Mouse (Mus musculus) lung, postnatal 25 days (tissue): ENCODE data around the gene Bag5.
"Not testable (repeated sequence)": the region's sequence is repeated elsewhere in the genome, so short reads cannot be mapped to it uniquely, and the experiment has no call there.

Source experiments
- DNase-seq: peaks from one replicate; pipeline ENCODE4 v3.0.0; 2022; ENCODE audit warnings: low spot score

Bag5 gene

GRCm38 (mm10) chr12:111734912-111735311, 21.9 kb upstream of the Bag5 start:
- no peak for DNase-seq

DNA sequence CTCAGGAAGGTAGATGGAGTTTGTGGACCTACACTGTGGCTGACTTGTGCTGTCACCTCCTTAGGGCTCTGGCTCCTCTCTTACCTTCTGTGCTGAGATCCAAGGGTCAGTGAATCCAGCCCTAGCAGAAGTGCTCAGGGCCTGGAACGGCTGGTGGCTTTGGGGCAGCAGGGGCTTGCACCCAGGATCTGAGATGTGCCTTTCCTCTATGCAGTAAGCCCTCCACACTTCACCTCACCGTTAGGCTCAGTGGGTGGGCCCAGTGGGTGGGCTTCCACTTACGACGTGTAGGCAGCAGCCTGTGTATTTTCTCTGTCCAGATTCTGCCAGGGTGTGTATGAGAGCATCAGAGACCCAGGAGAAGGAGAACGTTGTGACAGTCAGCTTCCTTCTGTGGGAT, 19.9 kb upstream of the Bag5 start:
- no peak for DNase-seq

DNA sequence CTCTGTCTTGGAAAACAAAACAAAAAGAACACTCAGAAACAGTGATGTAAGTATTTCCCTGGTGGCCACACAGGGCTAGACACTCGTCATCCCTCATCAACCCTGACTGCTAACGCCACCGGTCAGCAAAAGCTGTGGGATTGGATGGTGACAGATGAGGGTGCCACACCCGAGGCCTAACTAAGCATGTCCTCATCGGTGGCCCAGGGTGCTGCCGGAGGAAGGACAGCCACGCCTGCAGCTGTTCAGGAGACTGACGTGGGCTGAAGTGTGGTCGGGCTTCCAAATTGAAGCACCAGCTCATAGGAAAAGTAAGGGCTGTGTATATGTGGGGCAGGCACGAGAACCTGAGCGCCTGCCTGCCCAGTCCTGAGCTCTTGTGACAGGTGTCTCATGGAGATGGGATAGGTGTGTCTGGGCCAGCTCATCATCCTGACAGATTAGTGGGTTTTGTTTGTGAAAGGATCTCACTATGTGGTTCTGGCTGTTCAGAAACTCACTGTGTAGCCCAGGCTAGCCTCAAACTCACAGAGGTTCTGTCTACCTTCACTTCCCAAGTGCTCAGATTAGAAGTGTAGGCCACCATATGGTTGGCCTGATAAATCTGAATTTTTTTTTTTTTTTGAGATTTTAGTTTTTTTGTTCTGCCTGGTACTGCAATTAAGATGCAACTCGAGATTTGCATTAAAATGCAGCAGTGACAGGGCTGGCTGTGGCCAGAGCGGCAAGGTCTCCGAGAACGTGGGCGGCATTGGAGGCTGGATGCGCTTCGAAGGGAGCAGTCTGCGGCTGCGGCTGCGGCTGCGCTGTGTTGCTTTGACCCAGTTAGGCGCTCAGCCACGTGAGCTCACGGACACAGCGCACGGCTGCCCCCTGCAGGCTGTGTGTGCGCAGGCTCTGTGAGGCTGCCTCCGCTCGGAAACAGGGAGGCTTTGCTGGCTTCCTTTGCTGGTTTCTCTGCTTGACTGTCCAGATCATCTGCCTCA, 19.1 kb upstream of the Bag5 start:
- DNase-seq = peak; percentile 86

- no peak for DNase-seq
Measured at GRCm38 (mm10) chr12:111727956-111728355, 14.9 kb upstream of the Bag5 start.

DNA sequence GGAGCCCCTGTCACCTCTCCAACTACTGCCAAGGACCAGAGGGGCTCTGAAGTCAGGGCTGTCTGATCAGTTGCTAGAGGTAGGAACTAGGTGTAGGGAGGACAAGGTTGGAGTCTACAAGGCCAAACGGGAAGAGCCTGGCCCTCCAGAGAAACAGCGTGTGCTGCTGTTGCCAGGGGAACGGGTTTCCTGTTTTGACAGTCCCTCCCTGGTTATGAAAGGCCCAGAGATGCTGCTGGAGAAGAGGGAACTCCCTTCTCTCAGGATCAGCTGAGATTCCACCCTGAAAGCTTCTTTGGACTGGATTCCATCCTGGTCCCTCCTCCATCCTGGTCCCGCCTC, 13.0 kb upstream of the Bag5 start:
- peak; percentile 67 for DNase-seq

GRCm38 (mm10) chr12:111725338-111726121, 12.5 kb upstream of the Bag5 start:
- no peak for DNase-seq

DNA sequence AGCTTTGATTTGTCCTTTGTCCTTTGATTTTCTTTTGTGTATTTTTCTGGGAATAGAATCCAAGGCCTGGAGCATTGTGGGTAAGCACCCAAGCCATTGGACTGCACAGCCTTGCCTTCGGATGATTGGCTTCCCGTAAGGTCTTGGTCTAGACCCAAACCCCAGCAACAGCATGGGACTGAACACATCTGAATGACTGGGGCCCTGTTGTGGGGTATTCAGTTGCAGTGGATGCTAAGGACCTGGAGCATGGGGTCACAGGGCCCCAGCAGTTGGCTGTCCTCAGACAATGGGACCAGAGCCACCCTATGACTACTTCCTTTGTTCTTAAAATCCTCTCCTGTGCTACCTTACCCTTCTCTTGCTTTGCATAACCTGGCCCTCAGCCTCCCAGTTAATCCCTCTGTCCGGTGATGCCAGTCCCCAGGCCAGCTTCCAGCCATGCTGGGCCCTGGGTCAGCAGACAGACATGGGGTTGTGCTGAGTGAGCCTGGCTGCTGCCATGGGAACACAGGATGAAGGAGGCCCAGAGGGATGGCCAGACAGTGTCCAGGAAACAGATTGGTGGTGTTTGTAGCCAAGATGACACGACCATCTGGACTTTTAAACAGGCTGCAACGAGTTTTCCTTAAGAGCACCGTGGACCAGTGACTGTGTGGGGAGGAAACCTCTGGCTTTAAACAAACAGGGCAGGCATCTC, 11.7 kb upstream of the Bag5 start:
- DNase-seq = no peak

DNA sequence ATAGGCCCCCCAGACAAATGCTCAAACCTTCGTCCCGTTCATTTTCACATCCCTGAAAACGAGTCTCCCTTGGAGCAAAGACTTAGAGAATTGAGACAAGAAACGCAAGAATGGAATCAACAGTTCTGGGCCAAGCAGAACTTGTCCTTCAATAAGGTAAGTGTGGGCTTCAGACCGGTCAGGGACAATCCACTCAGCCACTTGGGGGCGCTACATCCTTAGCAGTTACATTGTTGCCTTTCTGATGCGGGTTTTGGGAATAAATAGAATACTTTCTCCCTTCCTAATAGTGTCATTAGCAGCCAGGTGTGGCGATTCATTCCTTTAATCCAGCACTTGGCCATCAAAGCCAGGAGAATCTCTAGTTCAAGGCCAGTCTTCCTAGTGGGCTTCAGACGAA, 9.6 kb upstream of the Bag5 start:
- DNase-seq = no peak

GRCm38 (mm10) chr12:111720222-111720621, 7.2 kb upstream of the Bag5 start:
- DNase-seq = no peak

GRCm38 (mm10) chr12:111718656-111719055, 5.6 kb upstream of the Bag5 start:
- no peak for DNase-seq

DNA sequence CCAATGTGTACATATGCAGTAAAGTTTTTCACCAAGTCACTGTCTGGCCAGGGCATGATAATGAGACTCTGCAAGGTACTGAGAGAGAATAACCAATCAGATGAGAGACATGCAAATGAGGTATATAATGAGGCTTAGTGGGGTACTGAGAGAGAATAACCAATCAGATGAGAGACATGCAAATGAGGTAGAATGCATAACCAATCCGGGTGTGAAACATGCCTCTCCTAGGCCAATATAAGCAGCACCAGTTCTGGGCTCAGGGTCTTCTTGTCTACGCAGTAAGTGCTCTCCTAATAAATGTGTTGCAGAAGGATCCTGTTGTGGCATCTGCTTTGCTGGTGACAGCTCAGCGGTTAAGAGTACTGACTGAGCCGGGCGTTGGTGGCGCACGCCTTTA, 3.4 kb upstream of the Bag5 start:
- DNase-seq = no peak

GRCm38 (mm10) chr12:111713880-111714279, 823 bp upstream of the Bag5 start:
- not testable (repeated sequence) for DNase-seq

DNA sequence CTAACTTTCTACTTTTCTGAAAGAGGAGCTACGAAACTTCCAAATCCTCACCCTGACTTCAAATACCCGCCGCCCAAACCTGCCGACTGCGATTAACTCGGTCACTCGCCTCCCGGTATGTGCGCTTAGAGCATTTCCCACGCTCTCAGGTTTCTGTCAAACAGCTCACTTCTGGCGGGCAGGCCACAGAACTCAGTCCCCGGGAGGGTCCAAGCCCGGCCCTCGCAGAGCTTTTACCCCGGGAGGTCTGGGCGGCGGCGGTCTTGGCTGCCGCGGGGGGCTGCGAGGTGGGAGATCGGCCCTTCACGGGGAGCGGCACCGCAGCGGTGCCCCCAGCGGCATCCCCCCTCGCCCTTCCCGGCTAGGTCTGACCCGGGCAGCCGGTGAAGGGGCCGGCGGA, 581 bp downstream of the Bag5 start:
- no peak for DNase-seq

- no peak for DNase-seq
Measured at GRCm38 (mm10) chr12:111710091-111710490, 3.0 kb downstream of the Bag5 start.

DNA sequence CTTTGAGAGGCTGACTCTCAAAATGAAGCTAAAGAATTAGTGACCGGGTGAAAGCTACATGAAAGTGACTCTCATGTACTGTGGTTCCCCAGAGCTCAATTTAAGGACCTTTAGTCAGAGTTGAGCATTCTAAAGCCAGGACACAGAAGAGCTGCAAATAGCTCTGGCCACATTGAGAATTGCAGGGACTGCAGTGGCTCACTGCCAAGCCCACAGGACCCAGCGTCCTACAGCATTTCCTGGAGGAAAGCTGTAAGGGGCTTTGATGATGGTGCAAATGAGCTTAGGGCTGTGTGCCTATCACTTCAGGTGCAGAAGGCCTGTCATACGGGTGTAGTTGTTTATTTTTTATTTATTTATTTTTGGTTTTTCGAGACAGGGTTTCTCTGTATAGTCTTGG, 4.9 kb downstream of the Bag5 start:
- DNase-seq = no peak

- DNase-seq = peak; percentile 90
Measured at GRCm38 (mm10) chr12:111705186-111705973, 7.7 kb downstream of the Bag5 start.

DNA sequence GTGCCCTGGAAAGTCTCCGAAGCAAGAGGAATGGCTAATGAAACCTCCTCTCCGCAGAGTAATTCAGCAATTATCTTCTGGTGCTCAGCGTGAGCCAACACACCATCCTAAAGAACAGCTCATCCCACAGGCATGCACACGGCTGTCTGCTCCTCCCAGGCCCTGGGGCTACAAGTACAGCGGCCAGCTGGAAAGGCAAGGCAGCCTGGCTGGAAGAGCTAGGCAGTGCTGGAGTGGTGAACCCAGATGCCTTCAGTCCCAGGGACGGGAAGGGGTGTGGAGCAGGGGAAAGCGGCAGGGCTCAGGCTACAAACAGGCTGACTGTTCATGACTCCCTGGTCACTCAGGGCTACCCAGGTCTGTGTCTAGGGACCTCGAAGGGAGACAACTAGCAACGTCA, 8.4 kb downstream of the Bag5 start:
- DNase-seq = peak; percentile 61

DNA sequence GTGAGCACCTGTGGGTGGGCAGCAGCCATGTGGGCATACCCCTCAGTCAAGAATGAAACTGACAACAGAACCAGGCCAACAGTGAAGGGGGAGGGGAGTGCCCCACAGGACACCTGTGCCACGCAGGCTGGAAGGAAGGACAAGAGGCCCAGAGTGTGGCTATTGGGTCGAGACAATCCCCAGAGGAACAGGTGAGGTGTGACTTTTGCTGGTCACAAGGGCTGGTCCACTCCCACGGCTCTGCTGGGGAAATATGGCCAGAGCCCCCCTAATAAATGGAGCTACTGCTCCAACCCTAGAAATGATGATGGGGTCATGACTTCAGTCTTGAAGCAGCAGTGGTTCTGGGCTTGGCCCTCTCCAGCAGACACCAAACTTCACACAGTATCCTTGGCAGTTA, 9.8 kb downstream of the Bag5 start:
- no peak for DNase-seq

- no peak for DNase-seq
Measured at GRCm38 (mm10) chr12:111700920-111701458, 12.1 kb downstream of the Bag5 start.

DNA sequence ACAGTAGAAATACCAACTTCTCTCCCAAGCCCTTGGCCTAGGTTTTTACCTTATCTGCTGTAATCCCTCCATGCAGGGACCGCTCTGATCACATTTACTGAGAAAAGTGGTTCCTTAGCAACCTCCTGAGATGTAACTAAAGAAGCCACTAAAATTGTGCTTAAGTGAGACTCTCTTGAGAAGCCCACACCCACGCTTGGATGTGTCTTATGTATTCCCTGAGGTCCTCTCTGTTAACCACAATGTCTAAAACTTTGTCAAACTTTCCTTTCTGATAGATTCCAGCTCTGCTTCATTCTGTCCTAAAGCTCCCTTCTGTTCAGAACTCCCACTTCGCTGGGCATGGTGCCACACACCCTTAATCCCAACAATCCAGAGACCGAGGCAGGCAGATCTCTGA, 13.5 kb downstream of the Bag5 start:
- no peak for DNase-seq

- DNase-seq = no peak
Measured at GRCm38 (mm10) chr12:111698346-111698913, 14.6 kb downstream of the Bag5 start.
